Comparison of ENCODE assay signal across 10 mouse cellular contexts in the genomic region with DNA sequence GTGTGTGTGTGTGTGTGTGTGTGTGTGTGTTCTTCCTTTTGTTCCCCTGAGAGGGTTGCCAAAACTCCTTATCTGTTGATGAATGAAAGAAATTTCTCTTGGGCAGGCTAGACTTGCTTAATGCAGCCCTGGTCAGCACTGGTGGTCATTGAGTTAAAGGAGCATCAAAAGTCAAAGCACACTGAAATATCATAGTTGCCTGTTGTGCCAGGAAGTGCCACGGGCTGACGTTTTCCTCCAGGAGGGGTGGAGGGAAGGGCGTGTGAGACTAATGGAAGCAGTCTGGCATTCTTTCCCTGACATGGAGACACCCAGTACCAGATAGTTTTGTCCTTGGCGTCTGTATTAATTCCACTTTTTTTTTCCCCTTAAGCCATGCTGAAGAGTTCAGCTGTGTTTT.
DNase-seq lines count a peak whose midpoint lies in the region; ATAC-seq lines count a peak whose summit lies in the region.
"Had no signal": no experiment of that assay in that cellular context is flagged by ENCODE, and none has a peak within 500 bp of the region (broad histone marks: within the 10 kb centered on the region; RNA-seq: fewer than 3 reads in every experiment).

No protein-coding gene starts in this region.

- peak overlapping the region; percentile 19; the same call in 1 of the 2 replicates for H3K4me2 ChIP-seq in heart, embryonic 14.5 days (ENCODE audit: low read length)
- no peak overlapping the region for H3K4me2 ChIP-seq in lung, embryonic 15.5 days
- no peak overlapping the region for H3K4me2 ChIP-seq in midbrain, embryonic 15.5 days

- ATAC-seq in heart, embryonic 14.5 days (ENCODE audit: insufficient number of reproducible peaks, insufficient read depth, low FRiP score, low read depth), result peak; percentile 55
- ATAC-seq in lung, embryonic 15.5 days (ENCODE audit: borderline replicate concordance, extremely low read depth, low FRiP score, low TSS enrichment), result peak; percentile 62; the same call in 1 of the 2 replicates
- no peak for ATAC-seq in midbrain, embryonic 15.5 days (replicated peaks)

- H3K27ac ChIP-seq in heart, embryonic 14.5 days (replicated peaks in 1 of 2; ENCODE audit: control insufficient read depth in 1 of 2, insufficient read depth in 1 of 2, low read depth in 2 of 2, low read length in 2 of 2), result peak overlapping the region; percentile 69 to 96
- H3K27ac ChIP-seq in lung, embryonic 15.5 days, result 0 out of 2 replicates have a peak overlapping the region, but pooled peaks have one; percentile 18
- no peak overlapping the region for H3K27ac ChIP-seq in midbrain, embryonic 15.5 days

- H3K27me3 ChIP-seq in heart, embryonic 14.5 days (ENCODE audit: control insufficient read depth, insufficient read depth, low read length), result no peaks in the 10 kb centered on the region
- H3K27me3 ChIP-seq in lung, embryonic 15.5 days, result no peaks in the 10 kb centered on the region
- no peaks in the 10 kb centered on the region for H3K27me3 ChIP-seq in midbrain, embryonic 15.5 days (replicated peaks)

- H3K4me1 ChIP-seq in heart, embryonic 14.5 days (ENCODE audit: control insufficient read depth in 2 of 2, insufficient read depth in 2 of 2, low read length in 2 of 2), result peaks cover 14 to 42% of the 10 kb centered on the region in 2 experiments
- H3K4me1 ChIP-seq in lung, embryonic 15.5 days, result peaks cover 14% of the 10 kb centered on the region
- H3K4me1 ChIP-seq in midbrain, embryonic 15.5 days, result peaks cover 3% of the 10 kb centered on the region; the same call in 1 of the 2 replicates

- peak; percentile 11 for DNase-seq in adrenal gland, postnatal 10 days
- no peak for DNase-seq in adrenal gland, postnatal 14 days
- peak; percentile 46 for DNase-seq in embryo, embryonic 10.5 days (ENCODE audit: low spot score)
- DNase-seq in cerebellum, adult 18-20 months, result no peak
- no peak for DNase-seq in right cerebral cortex, postnatal 36 days (ENCODE audit: low spot score in 2 of 2)
- DNase-seq: thymus, postnatal 4 days had no signal

- under 1% methylated on average over 4 of the region's 4 CpGs for WGBS in heart, embryonic 14.5 days
- WGBS in lung, embryonic 15.5 days, result 14% methylated on average over 4 of the region's 4 CpGs
- WGBS in midbrain, embryonic 15.5 days, result 47% methylated on average over 4 of the region's 4 CpGs

- no peaks in the 10 kb centered on the region for H3K9me3 ChIP-seq in heart, embryonic 14.5 days (ENCODE audit: control insufficient read depth, low read length)
- H3K9me3 ChIP-seq in lung, embryonic 15.5 days, result no peaks in the 10 kb centered on the region
- no peaks in the 10 kb centered on the region for H3K9me3 ChIP-seq in midbrain, embryonic 15.5 days
- H3K9me3 ChIP-seq: G1E had no signal

- no peaks in the 10 kb centered on the region for H3K36me3 ChIP-seq in heart, embryonic 14.5 days (ENCODE audit: control insufficient read depth, insufficient read depth, low read length)
- H3K36me3 ChIP-seq in lung, embryonic 15.5 days, result no peaks in the 10 kb centered on the region
- H3K36me3 ChIP-seq in midbrain, embryonic 15.5 days (replicated peaks), result no peaks in the 10 kb centered on the region
- H3K36me3 ChIP-seq: G1E had no signal

- no peak overlapping the region for H3K9ac ChIP-seq in heart, embryonic 14.5 days (ENCODE audit: low read length)
- no peak overlapping the region for H3K9ac ChIP-seq in lung, embryonic 15.5 days
- H3K9ac ChIP-seq in midbrain, embryonic 15.5 days, result no peak overlapping the region

- H3K4me3 ChIP-seq in heart, embryonic 14.5 days (ENCODE audit: control insufficient read depth in 1 of 2, insufficient read depth in 1 of 2, low read depth in 1 of 2, low read length in 2 of 2), result no peak overlapping the region
- no peak overlapping the region for H3K4me3 ChIP-seq in lung, embryonic 15.5 days
- H3K4me3 ChIP-seq in midbrain, embryonic 15.5 days, result no peak overlapping the region

Comparison
In these comparisons a context has a peak if more than half of its experiments do, and no peak if none do; other contexts are left out.
1. DNase-seq: peak in adrenal gland, postnatal 10 days (single experiment) and embryo, embryonic 10.5 days (single experiment); none in adrenal gland, postnatal 14 days (single experiment), cerebellum, adult 18-20 months (0 of 2) and right cerebral cortex, postnatal 36 days (0 of 2).